Mouse (Mus musculus) erythroblast, embryonic 14.5 days (primary cell): ENCODE results near the gene Notch4. TPM values are rescaled to one million over a fixed set of nuclear protein-coding genes. Genes with fewer than 3 reads are reported as not detected.
"Not testable (repeated sequence)": the region's sequence is repeated elsewhere in the genome, so short reads cannot be mapped to it uniquely, and the experiment has no call there.

Experiments
- H3K27me3 ChIP-seq: 2 replicates; pipeline ENCODE4 v1.6.1; 2012; ENCODE audit warnings: inconsistent platforms; ENCODE audit not compliant: control insufficient read depth
- H3K36me3 ChIP-seq: 2 replicates; pipeline ENCODE4 v1.6.1; 2012; ENCODE audit warnings: mild to moderate bottlenecking, inconsistent platforms; ENCODE audit not compliant: control insufficient read depth
- H3K4me1 ChIP-seq: 2 replicates; pipeline ENCODE4 v1.6.1; 2012; ENCODE audit warnings: inconsistent platforms; ENCODE audit not compliant: control insufficient read depth
- H3K4me3 ChIP-seq: replicated peaks from 2 replicates; pipeline ENCODE3; 2012; ENCODE audit warnings: moderate library complexity, mild to moderate bottlenecking, inconsistent platforms
- H3K9me3 ChIP-seq: 2 replicates; pipeline ENCODE4 v1.6.1; 2012; ENCODE audit warnings: low read length, inconsistent platforms, mixed read lengths; ENCODE audit not compliant: control insufficient read depth
- GATA1 ChIP-seq: IDR thresholded peaks from 2 replicates; pipeline ENCODE4 v1.6.1; 2012; ENCODE audit warnings: low read length, inconsistent platforms, mixed read lengths
- TAL1 ChIP-seq: IDR thresholded peaks from 3 replicates; pipeline ENCODE4 v1.6.1; 2012; ENCODE audit warnings: low read length, inconsistent platforms, mixed read lengths
- polyA plus RNA-seq: library from polyadenylated mRNA; stranded (reverse); fragments of >175 nt; gene quantifications from 2 replicates; pipeline ENCODE4 v1.2.3, GENCODE M21; 2012

The Notch4 gene
- 0.16 and 0.17 TPM in 2 replicates for polyA plus RNA-seq

DNA sequence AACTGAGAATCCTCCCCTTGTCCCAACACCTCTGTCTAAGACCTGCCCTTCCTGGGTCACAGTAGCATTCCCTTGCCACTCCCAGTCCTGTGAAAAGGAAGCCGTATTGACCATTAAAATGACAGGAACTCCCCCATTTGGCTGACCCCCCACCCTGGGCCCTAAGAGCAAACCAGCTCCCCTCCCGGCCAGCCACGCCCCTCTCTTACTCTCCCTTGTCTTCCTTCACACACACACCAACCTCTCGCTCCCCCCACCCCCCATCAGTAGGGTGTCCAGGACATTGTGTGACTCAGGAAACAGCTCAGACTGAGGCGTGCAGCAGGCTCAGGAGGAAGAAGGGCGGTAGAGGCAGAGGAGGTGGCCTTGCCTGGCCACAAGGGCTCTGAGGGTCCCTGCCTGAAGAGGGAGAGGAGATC lies at the start of gene Notch4:
Gene Notch4, plus strand, starts transcription at position 266 of the 419 bp plus-strand sequence.
- Histone ChIP-seq H3K9me3 (no peaks in the 10 kb centered on the region), H3K36me3 (no peaks in the 10 kb centered on the region), H3K4me3 (no peak within 1 kb of the TSS), H3K4me1 (peaks cover 22% of the 10 kb centered on the region), H3K27me3 (peaks cover 26% of the 10 kb centered on the region)
- TF ChIP-seq TAL1 (no peak), GATA1 (no peak)

DNA sequence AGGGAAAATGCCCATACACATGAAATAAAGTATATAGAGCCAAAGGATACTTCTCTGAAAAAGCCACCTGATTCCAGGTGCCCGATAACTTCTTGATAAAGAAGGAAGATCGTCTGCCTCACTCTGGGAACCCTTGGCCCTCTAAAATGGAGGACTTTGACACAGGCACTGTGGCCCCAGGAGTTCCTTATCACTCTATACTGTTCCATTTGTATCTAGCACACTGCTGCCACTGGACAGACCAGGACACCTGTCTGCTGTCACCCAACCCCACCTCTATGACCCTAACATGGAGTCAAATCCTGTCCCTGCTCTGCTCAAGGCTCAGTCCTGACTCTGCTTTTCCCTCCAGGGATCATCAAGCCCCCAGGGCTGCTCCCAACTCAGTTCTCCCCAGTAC lies 47.6 kb upstream of the Notch4 start:
- TF ChIP-seq TAL1 (no peak), GATA1 (no peak)
- no peak overlapping the region for H3K4me3 ChIP-seq
- no peaks in the 10 kb centered on the region for H3K4me1 ChIP-seq
- H3K36me3 ChIP-seq, result no peaks in the 10 kb centered on the region
- H3K9me3 ChIP-seq, result no peaks in the 10 kb centered on the region
- no peaks in the 10 kb centered on the region for H3K27me3 ChIP-seq

DNA sequence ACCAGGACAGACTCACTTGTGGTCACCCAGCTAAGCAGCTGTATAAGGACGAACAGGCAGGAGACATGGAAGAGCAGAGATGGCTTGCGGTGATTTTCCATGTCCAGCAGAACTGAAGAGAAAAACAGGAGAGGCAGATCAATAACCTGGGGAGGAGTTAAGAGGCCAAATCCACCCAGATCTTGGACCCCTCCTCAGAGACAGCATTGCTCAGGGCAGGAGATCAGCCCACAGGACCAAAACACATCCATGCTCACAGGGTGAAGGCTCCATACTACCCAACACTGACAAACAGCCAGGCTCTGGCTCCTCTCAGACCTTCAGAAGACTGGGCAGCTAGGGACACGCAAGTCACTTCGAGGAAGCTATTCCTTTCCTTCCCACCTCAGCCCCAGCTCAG lies 46.8 kb upstream of the Notch4 start, which contains the start of gene Btnl6:
Gene Btnl6, minus strand, starts transcription at position 101 of the 400 bp plus-strand sequence.
- Histone ChIP-seq H3K4me3 (no peak within 1 kb of the TSS), H3K9me3 (no peaks in the 10 kb centered on the region), H3K4me1 (no peaks in the 10 kb centered on the region), H3K36me3 (no peaks in the 10 kb centered on the region), H3K27me3 (no peaks in the 10 kb centered on the region)
- TF ChIP-seq TAL1, result no peak
- TF ChIP-seq GATA1, result no peak

DNA sequence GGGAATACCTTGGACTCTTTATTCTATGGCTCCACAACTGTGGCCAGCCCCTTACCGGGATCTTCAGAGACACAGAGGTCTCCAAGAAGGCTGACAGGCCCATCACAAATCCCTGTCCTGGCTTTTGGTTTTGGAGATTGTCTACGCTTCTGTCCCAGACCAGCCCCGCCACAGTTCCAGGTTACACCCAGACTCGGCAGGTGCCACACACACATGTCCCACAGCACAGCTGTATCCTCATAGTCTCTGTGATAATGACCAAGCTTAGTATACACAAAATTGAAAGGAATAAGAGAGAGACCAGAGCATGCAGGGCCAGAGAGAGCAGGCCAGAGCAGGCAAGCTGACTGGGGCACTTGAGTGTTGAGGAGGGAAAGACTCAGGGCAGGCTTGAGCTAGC lies 46.3 kb upstream of the Notch4 start:
- no peak overlapping the region for H3K4me3 ChIP-seq
- TF ChIP-seq GATA1 (no peak), TAL1 (no peak)

DNA sequence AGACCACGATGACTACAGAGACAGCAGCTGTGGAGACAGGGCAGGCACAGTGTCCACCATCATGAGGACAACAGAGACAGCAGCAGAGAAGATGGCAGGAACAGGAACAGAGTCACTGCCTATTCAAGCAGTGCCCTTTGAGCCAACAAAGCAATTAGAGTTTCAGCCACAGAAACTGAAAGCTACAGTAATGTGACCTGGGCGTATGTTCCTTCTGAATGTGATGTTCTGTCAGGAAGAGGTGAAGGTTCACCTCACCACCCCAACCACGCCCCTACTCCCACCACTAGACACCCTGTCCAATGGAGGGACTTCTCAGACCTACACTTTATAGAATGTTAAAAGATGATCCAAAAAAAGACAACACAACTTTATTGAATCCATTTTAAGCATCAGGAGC lies 45.5 kb upstream of the Notch4 start:
- H3K4me3 ChIP-seq, H3K4me1 ChIP-seq, H3K27me3 ChIP-seq, H3K36me3 ChIP-seq, H3K9me3 ChIP-seq: not testable (repeated sequence)

More for the DNA sequence above, 46.3 kb upstream of the Notch4 start:
- Histone ChIP-seq H3K4me1 (no peaks in the 10 kb centered on the region), H3K9me3 (no peaks in the 10 kb centered on the region), H3K36me3 (no peaks in the 10 kb centered on the region), H3K27me3 (no peaks in the 10 kb centered on the region)

DNA sequence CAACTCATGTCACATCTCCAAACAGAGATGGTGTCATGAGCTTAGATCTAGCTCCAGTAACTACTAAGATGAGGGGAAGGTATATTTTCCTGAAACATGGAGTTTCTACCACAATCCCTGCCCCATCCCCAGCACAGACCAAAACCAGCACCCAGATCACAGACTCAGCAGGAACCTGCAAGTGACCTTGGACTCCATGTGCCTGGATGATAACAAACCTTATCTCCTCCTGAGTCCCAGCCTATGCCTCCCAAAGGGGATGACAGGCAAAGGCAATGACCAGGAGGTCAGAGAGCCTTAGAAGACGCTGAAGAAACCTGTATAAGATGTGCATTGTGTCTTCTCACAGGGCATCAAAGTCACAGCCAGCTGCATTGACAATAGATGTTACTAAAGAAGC lies 45.1 kb upstream of the Notch4 start:
- TF ChIP-seq TAL1, result no peak
- Histone ChIP-seq H3K4me1 (no peaks in the 10 kb centered on the region), H3K27me3 (no peaks in the 10 kb centered on the region), H3K36me3 (no peaks in the 10 kb centered on the region), H3K9me3 (no peaks in the 10 kb centered on the region), H3K4me3 (no peak overlapping the region)

DNA sequence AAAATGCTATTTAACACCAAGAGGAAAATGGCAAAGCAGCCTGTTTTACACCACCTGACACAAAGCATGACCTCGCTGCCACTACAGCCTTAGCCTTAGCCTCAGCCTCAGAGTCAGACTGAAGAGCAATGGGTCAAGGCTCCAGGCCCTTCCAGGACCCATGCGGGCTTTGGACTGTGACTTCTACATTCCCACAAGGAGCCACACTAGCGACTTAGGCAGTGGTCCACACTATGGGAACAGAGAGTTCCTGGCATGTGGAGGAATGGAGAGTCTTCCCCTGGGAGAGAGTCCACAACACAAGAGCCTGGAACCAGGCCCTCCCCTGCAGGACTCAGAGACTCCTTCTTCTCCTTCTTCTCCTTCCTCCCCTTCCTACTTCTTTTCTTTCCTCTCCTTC lies 31.4 kb upstream of the Notch4 start:
- Histone ChIP-seq H3K4me3 (no peak overlapping the region), H3K4me1 (peaks cover 3% of the 10 kb centered on the region), H3K27me3 (no peaks in the 10 kb centered on the region), H3K36me3 (no peaks in the 10 kb centered on the region), H3K9me3 (no peaks in the 10 kb centered on the region)
- TF ChIP-seq GATA1, result no peak
- no peak for TF ChIP-seq TAL1

DNA sequence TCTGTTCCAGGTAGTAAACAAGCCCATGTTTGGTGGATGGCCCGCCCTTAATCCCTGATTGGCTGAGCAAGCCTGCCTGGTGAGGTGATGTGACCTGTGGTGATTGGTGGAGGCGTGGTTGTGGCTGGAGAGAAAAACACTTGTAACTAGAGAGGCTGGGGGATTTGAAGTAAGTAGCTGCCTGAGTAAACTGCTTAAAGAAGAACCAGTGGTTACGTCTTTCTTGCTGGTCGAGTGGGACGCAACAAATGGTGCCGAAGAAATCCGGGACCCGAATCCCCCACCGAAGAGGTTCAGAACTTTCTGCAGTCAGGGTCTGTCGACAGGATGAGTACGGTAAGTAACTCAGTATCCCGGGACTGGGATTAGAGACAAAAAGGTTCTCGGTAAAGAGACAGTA lies 20.5 kb upstream of the Notch4 start:
- not testable (repeated sequence) for H3K9me3 ChIP-seq, H3K4me1 ChIP-seq, H3K36me3 ChIP-seq, H3K4me3 ChIP-seq, H3K27me3 ChIP-seq

DNA sequence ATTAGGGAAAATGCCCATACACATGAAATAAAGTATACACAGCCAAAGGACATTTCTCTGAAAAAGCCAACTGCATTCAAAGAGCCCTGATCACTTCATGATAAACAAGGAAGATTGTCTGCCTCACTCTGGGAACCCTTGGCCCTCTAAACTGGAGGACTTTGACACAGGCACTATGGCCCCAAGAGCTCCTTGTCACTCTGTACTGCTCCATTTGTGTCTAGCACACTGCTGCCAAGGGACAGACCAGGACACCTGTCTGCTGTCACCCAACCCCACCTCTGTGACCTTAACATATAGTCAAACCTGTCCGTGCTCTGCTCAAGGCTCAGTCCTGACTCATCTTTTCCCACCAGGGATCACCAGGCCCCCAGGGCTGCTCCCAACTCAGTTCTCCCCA lies 17.3 kb upstream of the Notch4 start:
- Histone ChIP-seq H3K9me3 (no peaks in the 10 kb centered on the region), H3K36me3 (no peaks in the 10 kb centered on the region)
- TF ChIP-seq TAL1 (no peak), GATA1 (no peak)

DNA sequence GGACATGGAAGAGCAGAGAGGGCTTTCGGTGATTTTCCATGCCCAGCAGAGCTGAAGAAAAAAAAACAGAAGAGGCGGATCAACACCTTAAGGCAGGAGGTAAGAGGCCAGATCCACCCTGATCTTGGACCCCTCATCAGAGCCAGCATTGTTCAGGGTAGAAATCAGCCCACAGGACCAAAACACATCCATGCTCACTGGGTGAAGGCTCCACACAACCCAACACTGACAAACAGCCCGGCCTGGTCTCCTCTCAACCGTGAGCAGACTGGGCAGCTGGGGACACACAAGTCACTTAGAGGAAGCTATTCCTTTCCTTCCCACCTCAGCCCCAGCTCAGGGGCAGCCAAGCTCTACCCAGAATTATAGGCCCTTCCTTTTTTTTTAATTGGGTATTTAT lies 16.5 kb upstream of the Notch4 start:
- Histone ChIP-seq H3K4me1 (no peaks in the 10 kb centered on the region), H3K4me3 (no peak overlapping the region), H3K36me3 (no peaks in the 10 kb centered on the region), H3K27me3 (no peaks in the 10 kb centered on the region), H3K9me3 (no peaks in the 10 kb centered on the region)
- TF ChIP-seq TAL1 (no peak), GATA1 (no peak)

More for the DNA sequence above, 17.3 kb upstream of the Notch4 start:
- Histone ChIP-seq H3K4me1 (no peaks in the 10 kb centered on the region), H3K27me3 (no peaks in the 10 kb centered on the region), H3K4me3 (no peak overlapping the region)

DNA sequence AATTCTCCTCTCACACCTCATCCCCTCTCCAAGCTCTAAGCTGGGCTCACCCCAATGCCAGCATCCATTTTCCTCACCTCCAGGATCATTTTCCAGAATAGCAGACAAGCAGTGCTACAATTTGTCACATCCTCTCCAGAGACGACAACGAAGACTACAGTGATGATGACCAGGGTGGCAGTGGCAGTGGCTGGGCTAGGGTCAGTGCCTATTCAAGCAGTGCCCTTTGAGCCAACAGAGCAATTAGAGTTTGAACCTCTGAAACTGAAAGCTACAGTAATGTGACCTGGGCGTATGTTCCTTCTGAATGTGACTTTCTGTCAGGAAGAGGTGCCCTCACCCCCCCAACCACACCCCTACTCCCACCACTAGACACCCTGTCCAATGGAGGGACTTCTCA lies 14.9 kb upstream of the Notch4 start:
- H3K4me1 ChIP-seq, result no peaks in the 10 kb centered on the region
- H3K27me3 ChIP-seq, result no peaks in the 10 kb centered on the region
- H3K4me3 ChIP-seq, result no peak overlapping the region
- TF ChIP-seq TAL1, result no peak
- no peak for TF ChIP-seq GATA1
- no peaks in the 10 kb centered on the region for H3K36me3 ChIP-seq
- no peaks in the 10 kb centered on the region for H3K9me3 ChIP-seq
